11 mouse cellular contexts compared by ENCODE assay signal in the genomic region with DNA sequence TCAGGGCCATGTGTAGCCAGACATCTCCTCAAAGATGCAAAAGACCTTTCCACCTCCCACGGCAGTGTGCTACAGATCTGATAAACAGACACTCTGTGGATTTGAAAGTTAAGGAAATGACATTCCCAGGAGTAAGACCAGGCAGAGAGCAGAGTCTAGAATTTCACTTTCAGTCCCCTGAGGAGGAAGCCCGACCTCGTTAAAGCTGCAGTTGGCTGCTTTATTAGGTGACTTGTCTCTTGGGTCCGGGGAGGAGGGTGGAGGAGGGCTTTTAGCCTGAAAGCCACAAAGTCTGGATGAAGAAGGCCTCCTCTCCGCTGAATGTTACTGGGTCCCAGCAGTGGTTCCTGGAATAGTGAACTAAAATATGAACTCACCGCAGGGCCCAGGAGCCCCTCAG.
DNase-seq lines count a peak whose midpoint lies in the region; ATAC-seq and TF ChIP-seq lines count a peak whose summit lies in the region.
"Had no signal": no experiment of that assay in that cellular context is flagged by ENCODE, and none has a peak within 500 bp of the region (broad histone marks: within the 10 kb centered on the region; RNA-seq: fewer than 3 reads in every experiment).

No protein-coding gene starts in this region.

- no peak overlapping the region for H3K4me3 ChIP-seq in kidney, embryonic 15.5 days (replicated peaks)
- peak overlapping the region; percentile 51 for H3K4me3 ChIP-seq in E14TG2a.4 (replicated peaks; ENCODE audit: low read length)

- H3K9ac ChIP-seq in kidney, embryonic 15.5 days, result no peak overlapping the region

- no peak for TF ChIP-seq CTCF in E14TG2a.4 (conservative IDR thresholded peaks at IDR 0.05; ENCODE audit: low read length)

- 14% methylated on average over 6 of the region's 6 CpGs for WGBS in kidney, embryonic 15.5 days

- no peaks in the 10 kb centered on the region for H3K27me3 ChIP-seq in kidney, embryonic 15.5 days
- H3K27me3 ChIP-seq in E14TG2a.4 (ENCODE audit: insufficient read depth, low read length), result peaks cover 39% of the 10 kb centered on the region

- peaks cover 36% of the 10 kb centered on the region for H3K4me1 ChIP-seq in kidney, embryonic 15.5 days
- peaks cover 57% of the 10 kb centered on the region for H3K4me1 ChIP-seq in E14TG2a.4 (replicated peaks; ENCODE audit: low read depth, low read length)

- peak; percentile 55 for ATAC-seq in kidney, embryonic 15.5 days (replicated peaks; ENCODE audit: low FRiP score)
- ATAC-seq: hindbrain, embryonic 16.5 days had no signal

- no peaks in the 10 kb centered on the region for H3K9me3 ChIP-seq in kidney, embryonic 15.5 days (replicated peaks)
- H3K9me3 ChIP-seq in E14TG2a.4 (ENCODE audit: low read length), result no peaks in the 10 kb centered on the region

- peak; percentile 37 for DNase-seq in embryo, embryonic 10 days (ENCODE audit: low spot score)
- no peak for DNase-seq in embryo, embryonic 9.5 days (ENCODE audit: extremely low spot score)
- DNase-seq in kidney, adult 18-20 months, result no peak
- peak; percentile 6 to 20 for DNase-seq in gastrocnemius, adult 8-10 months (ENCODE audit: low spot score in 2 of 2)
- DNase-seq in layer of hippocampus, adult 18-20 months (ENCODE audit: low spot score in 2 of 2), result no peak
- no peak for DNase-seq in T-cell, adult 2 months (ENCODE audit: low spot score)
- DNase-seq: adrenal gland, postnatal 36 days; cerebellum, adult 18-20 months had no signal

- H3K27ac ChIP-seq in kidney, embryonic 15.5 days, result peak overlapping the region; percentile 54

- no peak overlapping the region for H3K4me2 ChIP-seq in kidney, embryonic 15.5 days

- H3K36me3 ChIP-seq in kidney, embryonic 15.5 days, result no peaks in the 10 kb centered on the region
- H3K36me3 ChIP-seq in E14TG2a.4 (ENCODE audit: insufficient read depth, low read length), result no peaks in the 10 kb centered on the region

Comparison
In these comparisons a context has a peak if more than half of its experiments do, and no peak if none do; other contexts are left out.
1. DNase-seq: peak in embryo, embryonic 10 days (single experiment) and gastrocnemius, adult 8-10 months (2 of 2); none in embryo, embryonic 9.5 days (single experiment), kidney, adult 18-20 months (single experiment), layer of hippocampus, adult 18-20 months (0 of 2) and T-cell, adult 2 months (single experiment).